Mouse (Mus musculus): ENCODE measurements around the gene Tnfsf12. TPM values are rescaled to one million over a fixed set of nuclear protein-coding genes. Genes with fewer than 3 reads are reported as not detected.
A peak's percentile ranks its signal among the peaks of the same experiment; 100 is the strongest.

The Tnfsf12 gene
- polyA plus RNA-seq, 1 experiment: 13.7 TPM

GRCm38 (mm10) chr11:69680136-69680855 lies 15.4 kb downstream of the Tnfsf12 start:
- H3K36me3 ChIP-seq (ENCODE audit: control insufficient read depth, insufficient read depth, low read length): peaks cover 32% of the 10 kb centered on the region
- H3K4me1 ChIP-seq (ENCODE audit: control insufficient read depth, insufficient read depth, insufficient read length, low read length): peaks cover under 1% of the 10 kb centered on the region
- TF ChIP-seq POLR2A (IDR thresholded peaks at IDR 0.05; ENCODE audit: low read depth, low read length) (no peak), CTCF (IDR thresholded peaks at IDR 0.05; ENCODE audit: extremely low read depth, insufficient read length, insufficient replicate concordance, low read depth, low read length) (no peak)
- 89% methylated on average over 30 of the region's 30 CpGs for WGBS
- no peak overlapping the region for H3K4me3 ChIP-seq (ENCODE audit: low read depth, low read length)
- no peak overlapping the region for H3K27ac ChIP-seq (ENCODE audit: insufficient read depth, low read depth, low read length)
- no peaks in the 10 kb centered on the region for H3K27me3 ChIP-seq (ENCODE audit: control insufficient read depth, insufficient read depth, low read length)

DNA sequence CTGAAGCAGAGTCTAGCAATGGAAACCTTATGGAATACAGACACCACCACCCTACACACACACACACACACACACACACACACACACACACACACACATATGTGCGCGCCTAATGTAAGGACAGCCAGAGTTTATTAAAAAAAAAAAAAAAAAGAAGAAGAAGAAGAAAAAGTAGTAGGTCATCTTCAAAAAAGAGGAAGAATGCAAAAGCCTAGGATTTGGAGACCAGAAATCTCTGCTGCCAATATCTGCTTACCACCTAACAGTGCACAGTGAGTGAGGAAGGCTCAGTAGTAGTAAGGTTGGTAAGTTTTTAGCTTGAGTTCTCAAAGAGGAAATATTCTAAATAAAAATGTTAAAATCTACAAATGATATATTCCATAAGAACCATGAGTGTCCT lies 16.5 kb downstream of the Tnfsf12 start:
- H3K36me3 ChIP-seq (ENCODE audit: control insufficient read depth, insufficient read depth, low read length): peaks cover 37% of the 10 kb centered on the region
- TF ChIP-seq CTCF (IDR thresholded peaks at IDR 0.05; ENCODE audit: extremely low read depth, insufficient read length, insufficient replicate concordance, low read depth, low read length) (no peak), POLR2A (IDR thresholded peaks at IDR 0.05; ENCODE audit: low read depth, low read length) (no peak)
- 90% methylated on average over 2 of the region's 2 CpGs for WGBS

GRCm38 (mm10) chr11:69672211-69672706 lies 23.4 kb downstream of the Tnfsf12 start, which contains the start of gene Eif4a1:
Gene Eif4a1, minus strand, starts transcription at chr11:69672423.
- peak within 1 kb of the TSS; percentile 88 for H3K27ac ChIP-seq (ENCODE audit: insufficient read depth, low read depth, low read length)
- peak within 1 kb of the TSS; percentile 87 for H3K4me3 ChIP-seq (ENCODE audit: low read depth, low read length)
- H3K27me3 ChIP-seq (ENCODE audit: control insufficient read depth, insufficient read depth, low read length): no peaks in the 10 kb centered on the region
- TF ChIP-seq CTCF (IDR thresholded peaks at IDR 0.05; ENCODE audit: extremely low read depth, insufficient read length, insufficient replicate concordance, low read depth, low read length): 0 out of 2 replicates have a peak, but pooled peaks have one; percentile 23
- TF ChIP-seq POLR2A (IDR thresholded peaks at IDR 0.05; ENCODE audit: low read depth, low read length): peak; percentile 95
- no peaks in the 10 kb centered on the region; the same call in 1 of the 2 replicates for H3K4me1 ChIP-seq (ENCODE audit: control insufficient read depth, insufficient read depth, insufficient read length, low read length)
- H3K36me3 ChIP-seq (ENCODE audit: control insufficient read depth, insufficient read depth, low read length): peaks cover 53% of the 10 kb centered on the region
- WGBS: 0% methylated on average over 36 of the region's 36 CpGs

More for the DNA sequence above, 16.5 kb downstream of the Tnfsf12 start:
- Histone ChIP-seq H3K27ac (ENCODE audit: insufficient read depth, low read depth, low read length) (no peak overlapping the region), H3K4me1 (ENCODE audit: control insufficient read depth, insufficient read depth, insufficient read length, low read length) (no peaks in the 10 kb centered on the region; the same call in 1 of the 2 replicates), H3K27me3 (ENCODE audit: control insufficient read depth, insufficient read depth, low read length) (no peaks in the 10 kb centered on the region), H3K4me3 (ENCODE audit: low read depth, low read length) (no peak overlapping the region)

DNA sequence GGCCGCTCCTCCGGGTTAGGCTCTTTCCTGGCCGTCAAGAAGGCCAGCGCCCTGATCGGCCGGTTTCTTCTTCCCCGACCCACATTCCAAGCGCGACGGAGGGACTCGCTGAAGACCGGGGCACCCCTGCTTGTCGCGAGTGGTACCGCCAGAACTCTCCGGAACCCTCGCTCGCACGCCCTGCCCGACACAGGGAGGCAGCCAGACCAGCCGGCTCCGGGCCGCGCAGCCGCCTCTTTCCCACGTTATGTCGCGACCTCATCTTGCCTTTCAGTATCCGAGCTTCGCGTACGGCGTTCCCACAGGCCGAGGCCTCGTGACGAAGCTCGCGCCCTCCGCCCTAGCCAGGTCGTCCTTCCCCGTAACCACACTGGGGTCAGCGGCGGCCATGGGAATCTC lies 23.9 kb downstream of the Tnfsf12 start:
- no peak for TF ChIP-seq POLR2A (IDR thresholded peaks at IDR 0.05; ENCODE audit: low read depth, low read length)
- no peak for TF ChIP-seq CTCF (IDR thresholded peaks at IDR 0.05; ENCODE audit: extremely low read depth, insufficient read length, insufficient replicate concordance, low read depth, low read length)
- Histone ChIP-seq H3K27ac (ENCODE audit: insufficient read depth, low read depth, low read length) (peak overlapping the region; percentile 88), H3K27me3 (ENCODE audit: control insufficient read depth, insufficient read depth, low read length) (no peaks in the 10 kb centered on the region), H3K4me1 (ENCODE audit: control insufficient read depth, insufficient read depth, insufficient read length, low read length) (no peaks in the 10 kb centered on the region; the same call in 1 of the 2 replicates), H3K4me3 (ENCODE audit: low read depth, low read length) (peak overlapping the region; percentile 87), H3K36me3 (ENCODE audit: control insufficient read depth, insufficient read depth, low read length) (peaks cover 52% of the 10 kb centered on the region)
- under 1% methylated on average over 43 of the region's 43 CpGs for WGBS

- under 1% methylated on average over 59 of the region's 61 CpGs for WGBS
- H3K27ac ChIP-seq (ENCODE audit: insufficient read depth, low read depth, low read length): peak overlapping the region; percentile 88
- H3K4me3 ChIP-seq (ENCODE audit: low read depth, low read length): peak overlapping the region; percentile 87
- TF ChIP-seq POLR2A (IDR thresholded peaks at IDR 0.05; ENCODE audit: low read depth, low read length) (peak; percentile 68; the same call in 1 of the 2 replicates), CTCF (IDR thresholded peaks at IDR 0.05; ENCODE audit: extremely low read depth, insufficient read length, insufficient replicate concordance, low read depth, low read length) (no peak)
- no peaks in the 10 kb centered on the region; the same call in 1 of the 2 replicates for H3K4me1 ChIP-seq (ENCODE audit: control insufficient read depth, insufficient read depth, insufficient read length, low read length)
- peaks cover 53% of the 10 kb centered on the region for H3K36me3 ChIP-seq (ENCODE audit: control insufficient read depth, insufficient read depth, low read length)
- H3K27me3 ChIP-seq (ENCODE audit: control insufficient read depth, insufficient read depth, low read length): no peaks in the 10 kb centered on the region
These were observed 24.6 kb downstream of the Tnfsf12 start for GRCm38 (mm10) chr11:69670786-69671725.

- peaks cover 38% of the 10 kb centered on the region for H3K36me3 ChIP-seq (ENCODE audit: control insufficient read depth, insufficient read depth, low read length)
- peaks cover 5% of the 10 kb centered on the region for H3K4me1 ChIP-seq (ENCODE audit: control insufficient read depth, insufficient read depth, insufficient read length, low read length)
- H3K27me3 ChIP-seq (ENCODE audit: control insufficient read depth, insufficient read depth, low read length): no peaks in the 10 kb centered on the region
- 83% methylated on average over 3 of the region's 3 CpGs for WGBS
- TF ChIP-seq POLR2A (IDR thresholded peaks at IDR 0.05; ENCODE audit: low read depth, low read length) (no peak), CTCF (IDR thresholded peaks at IDR 0.05; ENCODE audit: extremely low read depth, insufficient read length, insufficient replicate concordance, low read depth, low read length) (no peak)
- no peak overlapping the region for H3K27ac ChIP-seq (ENCODE audit: insufficient read depth, low read depth, low read length)
- no peak overlapping the region for H3K4me3 ChIP-seq (ENCODE audit: low read depth, low read length)
These were observed 29.0 kb downstream of the Tnfsf12 start for GRCm38 (mm10) chr11:69666665-69667005.
